Mouse (Mus musculus) liver, adult 2 months (tissue): ENCODE measurements at regions not wholly inside any gene's neighbourhood (a gene's known extent, or its start where the extent isn't known, plus 50 kb on each side); places are given as distances from the start of the nearest gene placed in this dataset.

ENCODE experiments used
- DNase-seq: peaks from one replicate; pipeline ENCODE4 v3.0.0-alpha.2; 2011; ENCODE audit warnings: low read depth, low spot score; ENCODE audit errors: extremely low read depth
- H3K27ac ChIP-seq: fragments of 200-500 bp; replicated peaks from 2 replicates; pipeline ENCODE4 v1.5.1; 2012; ENCODE audit warnings: low read depth, mild to moderate bottlenecking, control low read depth, inconsistent platforms, low read length; ENCODE audit not compliant: insufficient read depth
- H3K27me3 ChIP-seq: fragments of 200-500 bp; 2 replicates; pipeline ENCODE4 v1.6.1; 2012; ENCODE audit warnings: mild to moderate bottlenecking, moderate library complexity, low read length, inconsistent platforms; ENCODE audit not compliant: control insufficient read depth, insufficient read depth
- H3K36me3 ChIP-seq: fragments of 200-500 bp; 2 replicates; pipeline ENCODE4 v1.6.1; 2012; ENCODE audit warnings: low read length, inconsistent platforms; ENCODE audit not compliant: control insufficient read depth, insufficient read depth
- H3K4me1 ChIP-seq: fragments of 200-500 bp; 2 replicates; pipeline ENCODE4 v1.6.1; 2011; ENCODE audit warnings: low read length; ENCODE audit not compliant: control insufficient read depth, insufficient read depth
- H3K4me3 ChIP-seq: fragments of 200-500 bp; 2 replicates; pipeline ENCODE4 v1.5.1; 2011; ENCODE audit warnings: low read depth, mild to moderate bottlenecking, control low read depth, low read length, moderate library complexity; ENCODE audit not compliant: insufficient read depth
- H3K79me2 ChIP-seq: fragments of 200-500 bp; 2 replicates; pipeline ENCODE4 v1.6.1; 2012; ENCODE audit warnings: inconsistent platforms, mild to moderate bottlenecking, low read length, moderate library complexity; ENCODE audit not compliant: control insufficient read depth, insufficient read depth
- H3K9ac ChIP-seq: fragments of 200-500 bp; 2 replicates; pipeline ENCODE4 v1.6.1; 2012; ENCODE audit warnings: low read depth, mild to moderate bottlenecking, control low read depth, inconsistent platforms, low read length
- CTCF ChIP-seq: fragments of 200-500 bp; IDR thresholded peaks from 2 replicates; pipeline ENCODE4 v1.5.1; 2011; ENCODE audit warnings: low read depth, low read length, control low read depth
- POLR2A ChIP-seq: fragments of 200-500 bp; IDR thresholded peaks from 2 replicates; pipeline ENCODE4 v1.6.1; 2011; ENCODE audit warnings: low read length, control low read depth; ENCODE audit not compliant: insufficient read depth; ENCODE audit errors: extremely low read depth
- WGBS: fragments of 180-500 bp; shearing (Covaris S2); methylation state at CpG from one replicate; pipeline ENCODE4 v1.1.7; 2018; 5-methylcytosine and 5-hydroxymethylcytosine counted together

DNA sequence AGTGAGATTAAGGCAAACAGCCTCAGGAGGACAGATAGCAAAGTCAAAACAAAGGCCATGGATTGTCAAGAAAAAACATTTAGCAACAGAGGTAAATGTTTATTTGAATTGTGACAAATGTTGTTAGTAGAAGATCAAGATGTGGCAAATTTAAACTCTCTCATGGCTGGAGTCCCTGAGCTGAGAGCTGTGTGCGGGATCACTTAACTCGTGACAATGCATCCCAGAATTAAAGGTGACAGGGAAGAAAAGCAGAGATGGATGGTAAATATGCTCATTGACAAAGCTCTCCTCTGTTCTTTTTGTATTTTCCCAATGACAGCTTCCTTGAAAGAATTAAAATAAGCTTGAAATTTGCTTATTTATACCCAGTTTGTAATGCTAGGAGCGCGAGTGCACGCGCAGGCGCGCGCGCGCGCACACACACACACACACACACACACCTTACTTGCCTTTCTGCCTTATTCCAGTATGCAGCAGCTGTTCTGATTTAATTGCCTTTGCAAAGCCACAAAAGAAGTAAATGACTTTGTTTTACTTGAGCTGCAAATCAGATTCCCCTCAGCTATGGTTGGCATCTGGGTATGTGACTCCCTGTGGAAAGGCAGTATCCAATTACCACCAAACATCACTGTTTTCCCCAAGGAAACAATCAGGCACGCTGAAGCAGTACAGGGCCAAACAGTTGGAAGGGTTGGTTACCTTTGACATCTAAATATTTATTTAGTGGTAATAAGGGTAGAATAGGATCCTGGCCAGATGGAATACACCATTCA is 509.5 kb upstream of the Cblb start:
- Histone ChIP-seq H3K27ac (no peak overlapping the region), H3K79me2 (no peaks in the 10 kb centered on the region), H3K4me1 (no peaks in the 10 kb centered on the region), H3K27me3 (no peaks in the 10 kb centered on the region), H3K36me3 (no peaks in the 10 kb centered on the region), H3K4me3 (no peak overlapping the region), H3K9ac (no peak overlapping the region)
- WGBS: 78% methylated on average over 13 of the region's 13 CpGs
- DNase-seq: no peak
- TF ChIP-seq CTCF: no peak

GRCm38 (mm10) chr16:51524023-51524422 is 507.0 kb upstream of the Cblb start:
- Histone ChIP-seq H3K4me3 (no peak overlapping the region), H3K27me3 (no peaks in the 10 kb centered on the region), H3K79me2 (no peaks in the 10 kb centered on the region), H3K4me1 (no peaks in the 10 kb centered on the region), H3K27ac (no peak overlapping the region), H3K9ac (no peak overlapping the region), H3K36me3 (no peaks in the 10 kb centered on the region)
- WGBS: 65% methylated on average over 1 of the region's 1 CpGs
- no peak for DNase-seq
- TF ChIP-seq CTCF (no peak), POLR2A (no peak)

DNA sequence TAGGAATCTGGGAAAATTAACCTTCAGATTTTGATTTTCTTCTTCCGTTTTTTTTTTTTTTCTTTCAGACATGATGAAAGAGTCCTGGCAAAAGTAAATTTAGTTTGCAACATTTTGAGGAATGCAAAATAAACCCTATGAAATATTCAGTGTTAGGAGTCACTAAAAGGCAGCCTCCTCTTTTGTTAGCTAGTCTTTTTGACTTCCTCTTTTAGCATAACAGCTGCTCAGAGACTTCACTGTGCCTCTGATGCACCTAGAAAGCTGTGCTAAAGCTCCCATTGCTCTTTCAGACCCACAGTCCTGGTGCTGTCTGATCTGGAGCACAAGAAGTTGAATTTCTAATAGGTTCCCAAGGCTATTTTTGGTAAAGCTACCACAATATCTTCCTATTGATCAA is 498.5 kb upstream of the Cblb start:
- no peaks in the 10 kb centered on the region for H3K4me1 ChIP-seq
- 70% methylated on average over 1 of the region's 1 CpGs for WGBS
- TF ChIP-seq CTCF (no peak), POLR2A (no peak)
- no peaks in the 10 kb centered on the region for H3K27me3 ChIP-seq
- DNase-seq: no peak
- H3K9ac ChIP-seq: no peak overlapping the region
- H3K79me2 ChIP-seq: no peaks in the 10 kb centered on the region
- no peaks in the 10 kb centered on the region for H3K36me3 ChIP-seq
- no peak overlapping the region for H3K27ac ChIP-seq
- H3K4me3 ChIP-seq: no peak overlapping the region

- no peak for DNase-seq
- H3K36me3 ChIP-seq: no peaks in the 10 kb centered on the region
- no peaks in the 10 kb centered on the region for H3K27me3 ChIP-seq
- H3K27ac ChIP-seq: no peak overlapping the region
- H3K4me3 ChIP-seq: no peak overlapping the region
- H3K4me1 ChIP-seq: no peaks in the 10 kb centered on the region
- TF ChIP-seq CTCF: no peak
- no peak for TF ChIP-seq POLR2A
- no peak overlapping the region for H3K9ac ChIP-seq
- 77% methylated on average over 4 of the region's 4 CpGs for WGBS
- H3K79me2 ChIP-seq: no peaks in the 10 kb centered on the region
Measured at GRCm38 (mm10) chr16:51543769-51544168, 487.3 kb upstream of the Cblb start.

GRCm38 (mm10) chr16:51547032-51547431 is 484.0 kb upstream of the Cblb start:
- Histone ChIP-seq H3K9ac (no peak overlapping the region), H3K79me2 (no peaks in the 10 kb centered on the region), H3K4me1 (no peaks in the 10 kb centered on the region), H3K27ac (no peak overlapping the region), H3K4me3 (no peak overlapping the region), H3K27me3 (no peaks in the 10 kb centered on the region), H3K36me3 (no peaks in the 10 kb centered on the region)
- WGBS: 74% methylated on average over 1 of the region's 1 CpGs
- no peak for DNase-seq
- TF ChIP-seq POLR2A: no peak
- TF ChIP-seq CTCF: no peak

- H3K27ac ChIP-seq: no peak overlapping the region
- H3K4me1 ChIP-seq: no peaks in the 10 kb centered on the region
- no peaks in the 10 kb centered on the region for H3K36me3 ChIP-seq
- no peak for DNase-seq
- no peaks in the 10 kb centered on the region for H3K27me3 ChIP-seq
- no peak overlapping the region for H3K9ac ChIP-seq
- no peaks in the 10 kb centered on the region for H3K79me2 ChIP-seq
- WGBS: 83% methylated on average over 5 of the region's 5 CpGs
- TF ChIP-seq POLR2A (no peak), CTCF (no peak)
- no peak overlapping the region for H3K4me3 ChIP-seq
Measured at GRCm38 (mm10) chr16:51562866-51563658, 468.0 kb upstream of the Cblb start.
